Mouse (Mus musculus): ENCODE results near the gene Cebpzos.

Gene Cebpzos

DNA sequence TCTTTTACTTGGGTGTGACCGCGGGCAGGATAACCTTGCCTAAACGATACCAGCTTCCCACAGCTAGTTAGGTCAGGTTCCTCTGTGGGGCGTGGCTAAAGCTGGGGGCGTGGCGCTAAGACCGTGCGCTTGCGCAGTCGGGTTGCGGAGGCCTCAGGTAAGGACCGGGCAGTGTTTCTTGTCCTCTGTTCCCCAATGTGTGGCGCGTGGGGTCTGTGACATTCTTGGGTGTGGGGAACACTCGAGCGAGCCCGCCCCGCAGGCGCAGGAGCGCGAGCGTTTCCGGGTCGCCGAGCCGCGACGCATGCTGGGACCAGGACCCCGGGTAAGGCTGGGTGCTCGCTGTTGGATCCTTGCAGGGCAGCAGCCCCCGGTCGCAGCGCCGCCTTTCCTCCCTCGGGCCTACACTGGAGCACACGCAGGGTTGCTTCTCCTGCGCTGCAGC is at the start of gene Cebpzos:
Gene Cebpzos, plus strand, starts transcription at position 132 of the 445 bp plus-strand sequence.
- peak; percentile 89 for DNase-seq

DNA sequence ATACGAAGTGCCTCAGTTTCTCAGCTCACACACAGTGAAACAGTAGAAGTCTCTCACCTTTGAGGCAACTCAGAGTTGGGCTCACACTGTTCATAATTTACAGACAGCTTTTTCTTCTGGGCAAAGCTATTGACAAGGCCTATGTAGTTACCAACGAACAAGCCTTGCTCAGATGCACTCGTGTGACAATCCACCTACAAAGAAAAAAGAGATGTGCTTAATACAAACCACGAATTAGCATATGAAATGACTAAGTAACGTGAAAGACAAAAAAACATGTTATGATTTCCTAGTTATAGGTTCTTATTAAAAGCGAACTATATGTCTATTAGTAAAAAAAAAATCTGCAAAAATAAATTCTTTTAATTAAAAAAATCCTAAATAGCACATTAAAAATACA is 42.4 kb upstream of the Cebpzos start:
- no peak for DNase-seq

DNA sequence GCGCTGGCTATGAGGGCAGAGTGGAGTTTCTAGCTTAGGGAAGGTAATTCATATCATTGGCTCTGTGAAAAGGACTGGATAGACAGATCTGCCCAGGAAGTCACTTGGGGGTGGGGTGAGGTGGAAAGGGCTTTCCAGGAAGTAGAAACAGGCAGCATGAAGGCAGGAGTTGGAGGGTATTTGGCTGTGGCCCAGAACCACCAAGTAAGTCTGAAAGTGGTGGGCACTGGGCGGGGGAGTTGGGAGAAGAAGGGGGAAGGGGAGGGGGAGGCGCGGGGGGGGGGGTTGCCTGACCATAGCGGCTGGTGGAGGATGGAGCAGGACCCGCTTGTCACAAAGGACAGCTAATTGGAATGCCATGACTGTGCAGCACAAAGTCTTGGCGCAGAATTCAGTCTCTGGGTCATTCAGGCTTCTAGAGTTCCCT is 34.4 kb upstream of the Cebpzos start:
- DNase-seq: peak; percentile 51

DNA sequence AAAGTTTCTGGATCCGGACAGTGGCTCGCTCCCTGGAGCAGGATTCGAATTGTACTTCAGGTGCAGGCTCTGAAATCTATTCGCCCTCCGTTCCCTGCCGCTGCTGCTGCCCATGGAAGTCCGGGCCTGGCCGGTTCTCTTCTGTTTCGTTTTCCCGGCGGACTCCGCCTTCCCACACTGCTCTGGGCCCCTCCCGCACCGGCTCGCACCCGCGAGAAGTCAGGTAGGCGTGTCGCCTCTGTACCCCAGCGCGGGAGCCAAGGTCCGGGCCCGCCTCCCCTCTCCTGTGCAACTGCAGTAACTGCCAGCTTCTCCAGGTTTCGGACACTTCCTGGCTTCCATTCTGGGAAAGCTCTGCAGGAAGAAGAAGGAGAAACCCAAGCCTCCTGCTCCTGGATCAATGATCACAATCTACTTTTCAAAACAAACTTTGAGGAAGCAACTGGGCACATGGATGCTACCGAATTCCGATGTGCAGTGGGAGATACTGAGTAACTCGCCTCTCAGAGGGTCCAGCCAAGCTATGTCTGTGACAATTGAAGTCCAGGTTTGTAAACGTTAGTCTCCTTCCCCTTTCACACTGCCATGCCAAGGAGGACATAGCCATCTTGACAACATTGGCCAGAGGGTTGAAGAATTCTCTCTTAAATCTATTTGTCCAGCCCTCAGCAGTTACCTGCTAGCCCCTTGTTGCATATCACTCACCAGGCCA is 33.7 kb upstream of the Cebpzos start, which contains the start of gene Eif2ak2:
Gene Eif2ak2, minus strand, starts transcription at position 173 of the 712 bp plus-strand sequence.
- DNase-seq: peak; percentile 93

DNA sequence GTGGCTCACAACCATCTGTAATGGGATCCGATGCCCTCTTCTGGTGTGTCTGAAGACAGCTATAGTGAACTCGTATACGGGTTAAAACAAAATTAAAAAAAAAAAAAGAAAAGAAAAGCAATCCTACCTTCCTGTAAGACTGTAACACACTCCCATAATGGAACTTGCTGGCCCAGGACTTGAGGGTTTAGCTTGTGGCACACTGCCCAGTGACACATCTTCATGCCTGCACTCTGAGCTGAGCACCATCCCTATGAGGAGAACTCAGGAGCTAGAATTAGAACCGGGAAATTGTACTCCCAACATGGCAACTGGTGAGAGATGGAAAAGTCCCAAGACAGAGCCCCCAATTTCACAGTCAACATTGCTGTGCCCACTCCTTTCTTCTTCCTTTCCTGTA is 33.0 kb upstream of the Cebpzos start:
- DNase-seq: no peak

DNA sequence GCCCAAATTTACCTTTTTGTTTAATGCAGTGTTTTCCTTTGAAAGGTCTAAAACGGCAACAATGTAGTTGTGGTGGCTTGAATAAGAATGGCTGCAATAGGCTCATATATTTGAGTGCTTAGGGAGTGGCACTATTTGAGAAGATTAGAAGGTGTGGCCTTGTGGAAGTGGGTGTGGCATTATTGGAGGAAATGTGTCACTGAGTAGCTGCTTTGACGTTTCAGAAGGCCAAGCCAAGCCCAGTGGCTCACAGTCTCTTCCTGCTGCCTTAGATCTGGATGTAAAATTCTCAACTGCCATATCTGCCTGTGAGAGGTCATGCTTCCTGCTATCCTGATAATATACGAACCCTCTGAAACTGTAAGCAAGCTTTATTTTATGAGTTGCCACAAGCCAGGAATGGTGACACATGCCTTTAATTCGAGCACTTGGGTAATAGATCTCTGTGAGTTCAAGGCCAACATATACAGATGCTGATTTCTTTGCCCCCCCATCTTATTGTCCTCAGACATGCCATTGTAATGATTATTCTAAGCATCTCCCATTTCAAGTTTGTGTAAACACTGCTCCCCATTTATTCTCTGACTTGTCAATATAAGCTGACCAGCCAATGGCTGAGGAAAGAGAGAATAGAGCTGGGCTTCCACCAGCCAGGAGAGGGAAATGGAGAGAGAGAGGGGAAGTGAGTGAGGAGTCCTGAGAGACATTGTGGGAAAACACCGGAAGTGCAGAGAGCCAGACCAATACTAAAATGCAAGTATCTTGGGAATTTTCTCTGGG is 30.8 kb upstream of the Cebpzos start:
- no peak for DNase-seq

DNA sequence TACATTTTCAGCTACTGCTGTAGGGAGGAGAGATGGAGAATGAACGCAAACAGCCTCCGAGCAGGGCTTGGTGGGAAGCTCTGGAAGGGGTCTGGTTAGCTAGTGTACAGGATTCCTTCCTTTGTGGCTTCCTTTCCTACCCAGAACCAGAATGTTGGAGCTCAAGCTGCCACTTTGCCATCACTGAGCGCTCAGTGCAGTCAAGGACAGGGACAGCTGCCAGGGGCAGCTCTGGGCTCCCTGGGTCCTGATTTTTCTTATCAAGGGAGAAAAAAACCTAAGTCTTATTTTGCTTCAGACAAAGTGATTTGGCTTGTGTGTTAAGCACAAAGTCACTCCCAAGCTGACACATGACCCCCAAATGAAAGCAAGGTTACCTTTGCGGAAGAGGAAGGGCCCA is 27.7 kb upstream of the Cebpzos start:
- no peak for DNase-seq

DNA sequence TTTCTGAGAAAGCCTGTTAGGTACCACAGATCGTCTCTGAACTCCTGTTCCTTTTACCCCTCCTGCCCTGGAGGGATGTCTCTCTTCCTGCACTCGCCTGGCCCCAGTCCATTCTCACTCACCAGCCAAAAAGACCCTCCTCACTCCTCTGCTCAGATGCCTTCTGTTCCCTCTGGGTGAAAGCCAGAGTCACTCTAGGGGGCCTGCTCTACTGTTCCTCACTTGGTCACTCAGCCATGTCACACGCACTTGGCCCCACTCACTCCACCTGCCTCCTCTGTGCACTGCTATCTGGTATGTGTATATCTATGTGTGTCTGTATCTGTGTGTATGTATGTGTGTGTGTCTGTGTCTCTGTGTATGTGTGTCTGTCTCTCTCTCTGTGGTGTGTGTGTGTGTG is 27.1 kb upstream of the Cebpzos start:
- no peak for DNase-seq

DNA sequence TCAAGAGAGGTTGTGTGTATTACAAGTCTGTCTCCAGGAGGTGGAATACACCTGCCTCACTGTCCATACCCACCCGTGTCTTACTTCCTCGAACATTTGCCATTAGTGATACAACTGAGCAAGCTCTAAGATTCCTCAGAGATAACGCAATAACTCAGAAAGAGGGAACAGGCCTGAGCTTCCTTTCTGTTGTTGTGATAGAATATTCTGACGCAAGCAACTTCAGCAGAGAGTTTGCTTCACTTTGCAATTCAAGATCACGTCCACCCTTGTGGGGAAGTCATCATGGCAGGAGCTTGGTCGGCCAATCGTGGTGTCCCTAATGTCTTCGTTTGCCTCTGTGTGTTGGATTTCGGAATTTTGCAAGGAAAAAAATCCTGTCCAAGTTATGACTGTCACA is 25.3 kb upstream of the Cebpzos start:
- DNase-seq: no peak

DNA sequence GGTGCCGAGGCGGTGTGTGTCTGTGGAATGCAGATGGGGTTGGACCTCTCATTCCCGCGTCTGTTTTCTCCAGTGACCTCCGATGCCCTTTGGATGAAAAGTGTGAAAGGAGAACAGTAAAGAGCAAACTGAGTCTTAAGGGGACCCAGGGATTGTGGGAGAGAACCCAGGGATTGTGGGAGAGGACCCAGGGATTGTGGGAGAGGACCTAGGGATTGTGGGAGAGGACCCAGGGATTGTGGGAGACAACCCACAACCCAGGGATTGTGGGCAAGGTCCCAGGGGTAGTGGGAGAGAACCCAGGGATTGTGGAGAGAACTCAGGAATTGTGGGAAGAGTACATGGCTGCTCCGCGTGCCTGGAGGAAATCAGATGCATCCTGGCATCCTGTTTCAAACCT is 21.3 kb upstream of the Cebpzos start:
- DNase-seq: no peak

DNA sequence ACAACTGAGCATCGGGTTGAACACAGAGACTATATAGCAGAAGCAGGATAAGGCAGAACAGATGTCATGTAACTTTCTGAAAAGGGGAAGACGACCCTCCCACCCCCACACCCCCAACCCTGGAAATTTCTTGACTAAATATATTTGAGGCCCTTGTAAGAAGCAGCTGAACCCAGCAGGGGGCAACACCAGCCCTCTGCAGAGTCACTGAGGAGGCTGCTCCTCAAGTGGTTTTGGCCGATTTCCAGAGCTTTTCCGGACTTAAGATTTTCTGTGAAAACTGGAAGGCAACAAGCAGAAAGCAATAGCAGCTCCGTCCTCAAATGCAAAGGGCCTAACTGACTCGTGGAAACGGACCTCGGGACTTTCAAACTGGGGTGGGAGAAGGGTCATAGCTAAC is 20.9 kb upstream of the Cebpzos start:
- DNase-seq: peak; percentile 85

DNA sequence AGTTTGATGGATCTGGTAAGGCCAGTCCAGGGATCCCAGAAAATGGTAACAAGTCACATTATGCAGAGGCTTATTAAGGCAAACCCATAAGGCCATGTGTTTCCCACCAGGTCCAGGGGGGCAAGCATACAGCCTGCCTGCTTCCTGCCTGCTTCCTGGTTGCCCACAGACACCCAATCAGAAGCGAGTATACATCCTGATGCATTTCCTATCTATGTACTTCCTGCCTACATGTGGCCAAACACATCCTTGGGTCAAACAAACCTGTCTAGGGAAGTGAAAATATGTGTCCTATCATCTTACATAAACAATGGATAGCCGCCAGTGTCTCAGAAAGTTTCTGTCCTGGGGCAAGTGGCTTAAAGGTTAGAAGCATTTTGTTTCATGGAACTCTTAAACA is 13.1 kb upstream of the Cebpzos start:
- DNase-seq: no peak

DNA sequence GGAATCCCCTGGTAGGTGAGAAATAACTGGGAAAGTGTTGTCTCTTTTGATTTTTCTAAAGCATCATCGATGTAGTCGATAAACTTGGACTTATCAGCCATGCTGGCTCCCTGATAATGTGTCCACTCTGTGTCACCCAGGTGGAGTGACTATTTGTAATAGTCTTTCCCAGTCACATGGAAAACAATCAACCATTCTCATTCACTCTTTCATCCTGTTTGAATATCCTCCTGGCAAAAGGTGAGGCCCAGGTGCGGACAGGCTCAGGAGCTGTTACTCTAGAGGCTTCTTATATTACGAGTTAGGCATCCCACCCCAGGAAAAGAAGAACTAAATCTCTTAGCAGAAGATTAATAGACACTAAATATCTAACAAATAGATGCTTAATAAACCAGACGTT is 9.4 kb upstream of the Cebpzos start, which contains the start of gene Sult6b1:
Gene Sult6b1, minus strand, starts transcription at position 101 of the 400 bp plus-strand sequence.
- no peak for DNase-seq

DNA sequence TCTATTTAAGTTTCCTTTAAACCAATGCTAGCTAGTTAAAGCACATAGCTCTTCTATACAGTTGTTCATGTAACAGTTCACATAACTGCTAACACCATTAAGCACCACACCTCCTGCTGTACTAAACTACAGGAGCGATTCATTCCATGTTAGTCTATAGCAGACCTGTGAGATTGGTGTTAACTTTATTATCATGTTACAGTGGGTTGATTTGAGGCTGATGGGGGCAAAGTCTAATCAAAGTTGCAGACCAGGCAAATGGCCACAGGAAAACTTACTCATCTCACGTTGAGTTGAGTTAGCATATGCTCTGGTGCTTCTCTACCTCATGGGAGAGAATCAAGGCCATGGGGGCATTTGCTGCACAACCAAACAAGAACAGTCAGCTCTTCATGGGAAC is 6.9 kb upstream of the Cebpzos start:
- no peak for DNase-seq

DNA sequence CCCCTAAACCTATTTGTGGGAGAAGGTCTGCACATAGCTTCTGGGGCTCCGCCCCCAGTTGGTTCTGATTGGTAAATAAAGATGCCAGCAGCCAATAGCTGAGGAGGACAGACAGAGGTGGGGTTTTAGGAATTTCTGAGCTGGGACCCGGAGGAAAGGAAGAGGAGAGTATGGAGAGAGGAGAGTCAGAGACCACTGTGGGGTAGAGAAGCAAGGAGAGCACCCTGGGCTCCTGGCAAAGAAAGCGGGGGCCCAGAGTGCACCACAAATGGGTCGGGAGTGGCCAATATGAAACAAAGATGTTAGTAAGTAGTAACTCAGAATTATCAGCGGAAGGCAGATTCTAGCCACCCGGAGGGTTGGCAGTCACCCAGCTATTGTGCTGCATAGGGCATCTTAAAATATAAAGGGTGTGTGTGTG is 3.4 kb upstream of the Cebpzos start:
- DNase-seq: peak; percentile 36

DNA sequence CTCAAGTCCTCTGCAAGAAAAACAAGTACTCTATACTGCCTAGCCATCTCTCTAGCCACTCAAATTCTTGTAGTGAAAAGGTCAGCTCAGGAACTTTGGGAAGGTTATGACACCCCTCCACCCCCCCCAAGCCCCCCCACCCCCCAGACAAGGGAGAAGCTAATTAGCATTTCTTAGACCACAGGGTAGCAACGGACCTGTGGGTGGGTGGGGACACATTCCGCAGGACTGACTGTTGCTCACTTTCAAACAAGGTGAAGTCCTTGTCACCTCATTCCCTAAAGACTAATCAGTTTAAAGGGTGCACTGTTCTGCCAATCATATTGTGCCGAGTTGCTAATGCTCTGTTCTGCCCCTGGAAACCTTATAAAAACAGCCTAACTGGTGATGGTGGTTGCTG is 2.4 kb upstream of the Cebpzos start:
- no peak for DNase-seq

DNA sequence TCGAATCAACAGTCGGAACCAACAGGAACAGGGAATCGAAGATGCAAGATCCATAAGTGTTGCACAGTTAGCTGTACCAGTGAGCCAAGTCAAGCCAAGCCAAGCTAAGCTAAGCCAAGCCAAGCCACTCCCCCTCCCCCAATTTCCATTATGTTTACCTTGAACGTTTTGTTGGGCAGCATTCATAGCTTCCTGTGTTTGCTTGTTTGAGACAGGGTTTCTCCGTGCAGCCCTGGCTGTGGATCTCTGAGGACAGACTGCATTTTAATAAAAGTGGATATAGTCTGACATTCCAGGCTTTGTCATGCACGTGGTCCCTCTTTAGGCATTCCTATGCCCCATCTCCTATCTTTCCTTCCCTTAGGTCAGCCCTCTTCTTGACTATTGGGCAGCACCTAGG is 528 bp upstream of the Cebpzos start:
- no peak for DNase-seq

DNA sequence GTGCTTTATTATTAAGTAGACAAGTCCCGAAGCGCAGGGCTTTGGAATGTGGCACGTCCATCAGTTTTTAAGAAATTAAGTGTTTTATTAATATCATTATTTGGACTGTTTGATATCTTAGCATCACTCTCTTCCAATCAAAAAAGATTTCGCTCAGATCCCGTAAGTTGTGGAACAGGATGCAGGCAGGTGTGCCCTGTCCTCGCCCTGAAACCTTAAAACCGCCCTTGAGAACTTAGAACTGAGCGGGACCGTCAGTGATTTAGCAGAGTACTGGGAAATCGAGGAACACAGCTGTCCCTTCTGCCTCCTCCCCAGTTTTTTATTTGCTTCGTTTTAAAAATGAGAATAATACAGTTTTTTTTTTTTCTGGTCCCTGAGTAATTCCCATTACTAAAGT is 599 bp downstream of the Cebpzos start:
- no peak for DNase-seq

DNA sequence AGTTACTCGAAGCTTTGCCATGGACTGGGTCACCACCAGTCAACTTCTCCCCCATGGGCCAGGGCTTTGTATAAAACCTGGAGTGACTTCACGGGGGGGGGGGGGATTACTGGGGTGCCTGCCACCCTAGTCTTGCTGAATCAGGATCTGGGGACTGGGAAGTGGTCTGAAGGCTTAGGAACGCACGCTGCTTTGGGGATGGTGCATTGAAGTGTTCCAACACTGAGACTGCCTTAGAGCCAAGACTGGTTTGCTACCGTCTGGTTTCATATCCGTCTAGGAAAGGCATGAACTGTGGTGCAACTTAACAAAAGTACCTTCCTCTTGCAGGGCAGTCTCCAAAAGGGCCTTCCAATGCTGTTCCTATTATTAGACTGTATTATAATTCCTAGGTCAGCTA is 1.4 kb downstream of the Cebpzos start:
- no peak for DNase-seq

DNA sequence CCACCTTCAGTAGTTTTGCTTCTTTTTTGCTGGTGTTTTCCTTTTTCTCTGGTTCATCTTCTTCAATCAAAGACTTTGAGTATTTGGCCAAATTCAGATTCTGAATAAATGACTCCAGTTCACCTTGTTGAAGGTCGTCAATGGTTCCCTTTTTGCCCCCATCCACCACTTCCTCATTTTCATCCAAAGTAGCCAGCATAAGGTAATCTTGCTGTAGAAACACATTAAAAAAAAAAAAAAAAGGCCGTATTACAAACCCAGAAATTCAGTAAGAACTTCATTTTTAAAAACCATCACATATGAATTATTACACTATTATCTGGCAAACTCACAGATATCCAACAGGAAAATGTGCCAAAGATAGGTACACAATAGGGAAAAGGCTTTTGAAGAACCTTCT is 19.6 kb downstream of the Cebpzos start:
- DNase-seq: no peak

DNA sequence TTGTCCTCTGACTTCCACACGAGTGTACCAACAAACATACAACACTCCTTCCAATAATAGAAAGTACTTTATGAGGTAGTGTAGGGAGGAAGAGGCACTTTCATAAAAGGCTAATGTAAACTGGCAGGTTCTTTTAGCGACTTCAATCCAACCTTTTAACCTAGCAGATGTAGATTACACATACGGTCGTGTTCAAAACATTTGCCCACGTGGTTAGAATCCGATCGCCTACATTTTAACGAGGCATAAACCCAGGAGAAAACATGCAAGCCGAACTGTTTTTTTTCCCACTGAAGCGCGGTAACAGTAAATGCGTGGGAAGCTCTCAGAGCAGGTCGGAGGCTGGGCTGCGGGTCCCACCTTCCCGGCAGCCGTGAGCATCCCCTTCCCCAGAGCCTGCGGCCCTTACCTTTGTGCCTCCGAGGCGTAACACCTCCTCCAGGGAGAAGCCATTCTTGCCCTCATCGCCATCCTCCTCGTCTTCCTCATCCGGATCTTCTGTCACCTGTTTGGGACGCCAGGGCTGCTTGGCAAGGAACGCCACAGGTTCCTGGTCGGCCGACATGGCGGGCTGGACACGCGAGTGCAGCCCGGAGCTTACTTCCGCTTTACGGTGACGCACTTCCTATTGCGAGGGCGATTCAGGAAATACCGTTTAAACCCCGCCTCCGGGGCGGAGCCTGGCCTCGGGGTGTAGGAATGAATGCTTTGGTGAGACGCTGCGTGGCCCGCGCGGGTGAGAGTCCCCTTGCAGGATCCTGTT is 20.3 kb downstream of the Cebpzos start, which contains the start of the genes Cebpz and Ndufaf7:
Gene Cebpz, minus strand, starts transcription at position 601 of the 763 bp plus-strand sequence.
Gene Ndufaf7, plus strand, starts transcription at position 671 of the 763 bp plus-strand sequence.
- DNase-seq: peak; percentile 98

DNA sequence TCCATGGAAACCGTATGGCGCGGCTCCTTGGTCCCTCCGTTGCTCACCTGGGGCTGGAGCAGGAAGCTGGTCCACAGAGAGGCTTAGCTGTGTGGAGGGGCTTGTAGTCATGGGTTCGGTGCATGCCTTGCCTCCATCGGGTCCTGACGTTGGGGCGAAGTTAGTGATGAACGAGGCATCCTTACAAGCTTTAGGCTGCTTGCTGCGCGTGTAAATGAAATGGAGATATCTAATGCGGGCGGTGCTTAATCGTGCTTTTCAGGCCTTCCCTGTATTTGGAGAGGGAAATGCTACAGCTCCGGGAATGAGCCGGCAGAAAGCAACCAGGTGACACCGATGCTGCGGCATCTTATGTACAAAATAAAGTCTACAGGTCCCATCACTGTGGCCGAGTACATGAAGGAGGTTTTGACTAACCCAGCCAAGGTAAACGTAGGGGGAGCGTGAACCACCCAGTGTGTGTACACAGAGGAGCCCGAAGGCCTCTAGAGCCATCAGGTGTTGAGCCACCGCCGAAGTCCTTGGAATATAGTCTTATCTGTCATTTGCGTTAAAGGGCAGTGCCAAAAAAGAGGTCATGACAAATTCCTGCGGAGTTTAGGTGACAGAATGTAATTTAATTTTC is 21.0 kb downstream of the Cebpzos start:
- DNase-seq: no peak

DNA sequence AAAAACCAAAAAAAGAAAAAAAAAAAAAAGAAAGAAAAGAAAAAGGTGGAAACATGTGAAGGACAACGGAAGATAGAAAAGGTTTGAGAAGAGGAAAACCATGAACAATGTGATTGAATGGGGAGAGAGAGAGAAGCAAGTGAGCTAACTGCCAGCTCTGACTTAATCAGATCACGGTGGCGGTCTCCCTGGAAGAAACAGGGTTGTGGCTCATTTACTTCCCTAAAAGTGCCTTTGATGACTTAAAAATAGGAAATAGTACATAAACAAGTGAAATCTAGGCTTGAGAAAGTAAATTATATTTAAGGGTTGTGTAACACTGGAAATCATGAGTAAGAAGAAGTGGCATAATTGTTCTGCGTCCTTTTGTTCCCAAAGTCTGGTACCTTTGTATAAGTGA is 22.6 kb downstream of the Cebpzos start:
- DNase-seq: no peak

Data from kidney, postnatal 10 days (tissue).